Mouse (Mus musculus) limb, embryonic 10.5 days (tissue): ENCODE data around the gene Vmn1r188. TPM values are rescaled to one million over a fixed set of nuclear protein-coding genes. Genes with fewer than 3 reads are reported as not detected.
"Not testable (repeated sequence)": the region's sequence is repeated elsewhere in the genome, so short reads cannot be mapped to it uniquely, and the experiment has no call there.

Experiments used
- DNase-seq: peaks from one replicate; pipeline ENCODE4 v3.0.0-alpha.2; 2017; ENCODE audit warnings: low spot score
- H3K27ac ChIP-seq: fragments of 300-500 bp; sonication (generic); 2 replicates; pipeline ENCODE4 v1.5.1; 2016; ENCODE audit warnings: mild to moderate bottlenecking
- H3K27me3 ChIP-seq: fragments of 300-500 bp; sonication (generic); 2 replicates; pipeline ENCODE4 v1.6.1; 2016; ENCODE audit warnings: low read depth, mild to moderate bottlenecking; ENCODE audit not compliant: poor library complexity, severe bottlenecking
- H3K36me3 ChIP-seq: fragments of 300-500 bp; sonication (generic); 2 replicates; pipeline ENCODE4 v1.6.1; 2016; ENCODE audit warnings: mild to moderate bottlenecking, moderate library complexity
- H3K4me1 ChIP-seq: fragments of 300-500 bp; sonication (generic); 2 replicates; pipeline ENCODE4 v1.6.1; 2016
- H3K4me3 ChIP-seq: fragments of 300-500 bp; sonication (generic); 2 replicates; pipeline ENCODE4 v1.5.1; 2016; ENCODE audit warnings: mild to moderate bottlenecking, moderate library complexity
- H3K9me3 ChIP-seq: fragments of 300-500 bp; sonication (generic); replicated peaks from 2 replicates; pipeline ENCODE4 v1.6.1; 2016; ENCODE audit warnings: mild to moderate bottlenecking
- whole genome bisulfite sequencing: fragments of 180-500 bp; shearing (Covaris S2); methylation state at CpG from one replicate; pipeline ENCODE4 v1.1.7; 2016; 5-methylcytosine and 5-hydroxymethylcytosine counted together
- microRNA-seq: library from miRNA; unstranded; fragments of <30 nt; microRNA quantifications from one replicate; pipeline ENCODE4, GENCODE M21; 2017
- polyA plus RNA-seq: library from polyadenylated mRNA; unstranded; fragments of >200 nt; fragmentation: Nextera tagmentation; extraction: Ambion mirVana; gene quantifications from 2 replicates; pipeline ENCODE4 v1.2.1, GENCODE M21; 2016

Gene Vmn1r188
- polyA plus RNA-seq, 1 experiment from 2014 or later = not detected

- DNase-seq = no peak
- 89% methylated on average over 1 of the region's 1 CpGs for WGBS
- H3K9me3 ChIP-seq = no peaks in the 10 kb centered on the region
- H3K27me3 ChIP-seq = no peaks in the 10 kb centered on the region
- H3K27ac ChIP-seq = no peak overlapping the region
- H3K36me3 ChIP-seq = no peaks in the 10 kb centered on the region
- no peak overlapping the region for H3K4me3 ChIP-seq
- no peaks in the 10 kb centered on the region for H3K4me1 ChIP-seq
Measured at GRCm38 (mm10) chr13:22061422-22061821, 22.8 kb upstream of the Vmn1r188 start.

GRCm38 (mm10) chr13:22063468-22063867 is 20.8 kb upstream of the Vmn1r188 start:
- Histone ChIP-seq H3K4me1 (no peaks in the 10 kb centered on the region), H3K9me3 (no peaks in the 10 kb centered on the region), H3K4me3 (no peak overlapping the region), H3K27ac (no peak overlapping the region), H3K36me3 (no peaks in the 10 kb centered on the region), H3K27me3 (no peaks in the 10 kb centered on the region)
- no peak for DNase-seq
- WGBS = 53% methylated on average over 1 of the region's 1 CpGs

- not testable (repeated sequence) for H3K9me3 ChIP-seq, H3K4me3 ChIP-seq, DNase-seq, H3K4me1 ChIP-seq, H3K27me3 ChIP-seq, H3K36me3 ChIP-seq, H3K27ac ChIP-seq
- WGBS = 91% methylated on average over 2 of the region's 2 CpGs
Measured at GRCm38 (mm10) chr13:22105724-22106123, 21.5 kb downstream of the Vmn1r188 start, which contains the start of gene Vmn1r189. TSS of gene Vmn1r189 (minus strand) at chr13:22105824.

GRCm38 (mm10) chr13:22136495-22137293 is 52.5 kb downstream of the Vmn1r188 start:
- not testable (repeated sequence) for DNase-seq, H3K27me3 ChIP-seq, H3K36me3 ChIP-seq, H3K27ac ChIP-seq, H3K4me3 ChIP-seq, H3K9me3 ChIP-seq, H3K4me1 ChIP-seq
- 81% methylated on average over 5 of the region's 5 CpGs for WGBS

Small RNA genes within 50 kb of the gene (microRNA-seq; reads per million reads assigned to microRNA genes)
- gene Gm26300 (not detected), gene Gm44390 (1.5 reads per million), gene Gm44486 (not detected)

Other genes starting within 250 kb of the Vmn1r188 start
- 22.4 and 27.0 TPM in 2 replicates for gene Zfp184, start 139.3 kb upstream of the Vmn1r188 start, polyA plus RNA-seq
- 0.14 and 0.28 TPM in 2 replicates for gene Pom121l2, start 103.2 kb upstream of the Vmn1r188 start, polyA plus RNA-seq
- 0.20 TPM in 1 of 2 replicates, not detected in the other for gene Prss16, start 74.7 kb upstream of the Vmn1r188 start, polyA plus RNA-seq
- gene Hist1h2ah, start 48.9 kb upstream of the Vmn1r188 start, polyA plus RNA-seq = 7.3 and 8.5 TPM in 2 replicates
- 10.3 and 11.8 TPM in 2 replicates for gene Hist1h2bk, start 48.6 kb upstream of the Vmn1r188 start, polyA plus RNA-seq
- 27.4 and 36.3 TPM in 2 replicates for gene Hist1h4i, start 43.1 kb upstream of the Vmn1r188 start, polyA plus RNA-seq
- 59.9 and 81.0 TPM in 2 replicates for gene Hist1h2ag, start 41.5 kb upstream of the Vmn1r188 start, polyA plus RNA-seq
- gene Hist1h2bj, start 41.2 kb upstream of the Vmn1r188 start, polyA plus RNA-seq = 14.5 and 20.7 TPM in 2 replicates
- not detected in 2 replicates for gene Vmn1r189, start 21.4 kb downstream of the Vmn1r188 start, polyA plus RNA-seq
- gene Vmn1r191, start 99.5 kb downstream of the Vmn1r188 start, polyA plus RNA-seq = not detected in 2 replicates
- not detected in 2 replicates for gene Vmn1r192, start 106.7 kb downstream of the Vmn1r188 start, polyA plus RNA-seq
- gene Vmn1r193, start 138.7 kb downstream of the Vmn1r188 start, polyA plus RNA-seq = not detected in 2 replicates
- not detected in 2 replicates for gene Vmn1r194, start 159.8 kb downstream of the Vmn1r188 start, polyA plus RNA-seq
- not detected in 2 replicates for gene Vmn1r195, start 186.1 kb downstream of the Vmn1r188 start, polyA plus RNA-seq
- gene Vmn1r196, start 205.5 kb downstream of the Vmn1r188 start, polyA plus RNA-seq = not detected in 2 replicates
- not detected in 2 replicates for gene Vmn1r197, start 240.1 kb downstream of the Vmn1r188 start, polyA plus RNA-seq